Mouse (Mus musculus) left cerebral cortex, adult 11 months (tissue): ENCODE results near the gene March1.
A peak's percentile ranks its signal among the peaks of the same experiment; 100 is the strongest.

Experiments
- DNase-seq: peaks from one replicate; pipeline ENCODE4 v3.0.0; 2022; ENCODE audit warnings: low spot score

The March1 gene

DNA sequence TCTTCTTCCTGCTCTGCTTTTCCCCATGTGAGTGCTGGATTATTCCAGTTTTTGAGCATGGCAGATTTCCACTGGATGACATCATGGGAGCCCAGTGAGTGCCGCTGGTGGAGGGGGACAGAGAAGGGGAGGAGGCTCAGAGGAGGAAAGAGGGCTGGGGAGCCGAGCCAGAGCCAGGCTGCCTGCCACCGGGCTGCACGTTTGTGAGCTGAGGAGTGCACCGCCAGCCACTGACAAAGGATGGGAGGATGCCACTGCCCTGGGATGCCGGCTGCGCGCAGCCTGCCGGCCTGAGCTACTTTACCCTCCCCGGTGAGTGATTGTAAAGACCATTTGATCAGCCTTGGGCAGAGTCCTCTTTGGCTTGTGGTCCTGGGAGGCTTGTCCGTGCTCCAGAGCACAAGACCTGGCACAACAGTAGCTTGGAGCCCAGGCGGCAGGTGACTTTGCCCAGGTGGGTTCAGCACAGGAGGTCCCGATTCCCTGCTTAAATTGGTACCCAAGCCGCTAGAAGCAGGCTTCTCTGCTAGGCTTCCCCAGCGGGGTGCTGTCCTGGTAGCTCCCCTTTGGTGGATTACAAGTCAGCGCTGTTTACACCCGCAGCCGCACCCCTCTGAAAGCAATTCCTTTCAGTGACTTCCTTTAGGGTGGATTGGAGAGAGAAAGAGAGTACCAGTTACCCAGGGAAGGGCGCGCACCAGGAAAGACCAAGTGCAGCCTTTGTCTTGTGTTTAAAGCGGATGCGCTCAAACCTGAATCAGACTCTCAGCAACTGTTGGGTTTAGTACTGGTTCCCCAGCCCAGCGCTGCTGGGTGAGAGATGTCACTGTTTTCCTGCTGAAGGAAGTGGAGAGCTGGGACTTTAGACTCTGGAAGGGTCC lies at the start of gene March1:
Gene March1 (plus strand): TSS at position 30 of the 881 bp plus-strand sequence.
- peak; percentile 53 for DNase-seq

DNA sequence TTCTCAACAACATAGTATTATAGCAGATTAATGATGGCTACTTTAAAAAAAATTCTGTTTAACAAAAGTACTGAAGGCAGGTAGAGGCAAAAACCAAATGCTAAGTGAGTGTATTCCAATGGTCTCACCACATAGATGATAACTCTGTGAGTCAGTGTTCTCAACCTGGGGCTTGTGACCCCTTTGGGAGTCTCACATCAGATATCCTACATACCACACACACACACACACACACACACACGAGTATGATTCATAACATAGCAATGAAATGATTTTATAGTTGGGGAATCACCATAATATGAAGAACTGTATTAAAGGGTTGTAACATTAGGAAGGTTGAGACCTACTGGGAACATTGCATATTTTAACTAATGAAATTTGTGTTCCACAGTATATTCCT lies 30.8 kb upstream of the March1 start:
- no peak for DNase-seq

DNA sequence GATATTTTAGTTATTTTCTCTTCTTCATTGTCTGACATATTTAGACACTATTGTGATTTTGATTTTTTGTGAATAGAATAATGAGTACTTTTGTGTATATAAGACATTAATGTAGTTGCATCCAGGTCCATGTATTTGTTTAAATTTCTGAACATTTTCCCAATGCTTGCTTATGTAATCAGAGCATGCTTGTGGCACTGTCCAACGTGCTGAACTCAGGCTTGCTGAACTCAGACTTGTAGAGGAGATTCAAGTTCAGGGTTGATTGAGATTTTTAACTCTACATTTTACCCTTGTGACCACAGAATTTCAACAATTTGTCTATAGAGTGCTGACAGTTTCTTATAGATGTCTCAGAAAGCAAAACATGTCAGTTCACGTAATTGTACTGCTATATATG lies 14.5 kb upstream of the March1 start:
- DNase-seq: no peak

DNA sequence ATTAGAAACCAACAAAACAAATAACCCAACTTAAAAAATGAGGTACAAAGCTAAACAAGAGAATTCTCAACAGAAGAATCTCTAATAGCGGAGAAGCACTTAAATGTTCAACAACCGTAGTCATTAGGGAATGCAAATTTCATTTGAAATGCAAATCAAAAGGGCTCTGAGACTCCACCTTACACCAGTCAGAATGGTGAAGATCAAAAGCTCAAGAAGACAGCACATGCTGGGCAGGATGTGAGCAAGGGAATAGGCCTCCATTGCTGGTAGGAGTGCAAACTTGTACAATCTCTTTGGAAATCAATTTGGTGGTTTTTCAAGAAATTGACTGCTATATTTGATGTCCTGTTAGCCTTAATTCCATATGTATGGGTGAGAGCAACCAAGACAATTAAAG lies 8.2 kb upstream of the March1 start:
- no peak for DNase-seq

DNA sequence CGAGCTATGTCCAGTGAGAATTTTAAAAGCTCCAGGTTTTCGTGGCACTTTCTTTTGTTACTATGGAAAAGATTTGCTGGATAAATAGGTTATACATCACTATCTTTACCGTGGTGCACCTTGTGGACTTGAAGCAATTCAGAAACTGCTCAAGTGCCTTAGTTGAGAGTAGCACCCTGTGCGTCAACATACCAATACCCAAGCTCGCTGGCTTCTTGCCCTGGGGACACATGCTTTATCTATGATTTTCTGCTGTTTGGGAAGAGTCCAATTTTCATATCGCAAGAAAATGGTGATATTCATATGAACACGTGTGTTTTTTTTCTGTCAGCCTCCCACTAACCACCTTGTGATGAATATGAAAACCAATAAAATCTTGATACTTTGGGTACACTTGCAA lies 1.3 kb downstream of the March1 start:
- peak; percentile 4 for DNase-seq

DNA sequence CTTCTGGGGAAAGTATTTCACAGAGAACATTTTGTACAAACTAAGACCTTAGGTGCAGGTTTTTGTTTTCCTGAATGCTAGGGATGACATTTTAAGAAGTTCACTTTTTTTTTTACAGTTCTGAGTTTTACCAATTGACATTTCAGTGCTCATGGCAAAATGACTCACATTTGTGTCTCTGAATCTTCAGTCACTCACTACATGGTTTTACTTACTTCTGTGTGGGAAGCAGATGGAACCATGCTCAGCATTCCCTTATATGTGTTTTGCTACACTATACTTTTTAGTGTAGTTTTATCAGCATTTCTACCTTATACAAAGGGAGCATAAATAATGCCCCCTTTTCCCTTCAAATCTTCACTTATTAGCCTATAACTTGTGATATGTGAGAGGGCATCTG lies 27.2 kb downstream of the March1 start:
- DNase-seq: no peak

DNA sequence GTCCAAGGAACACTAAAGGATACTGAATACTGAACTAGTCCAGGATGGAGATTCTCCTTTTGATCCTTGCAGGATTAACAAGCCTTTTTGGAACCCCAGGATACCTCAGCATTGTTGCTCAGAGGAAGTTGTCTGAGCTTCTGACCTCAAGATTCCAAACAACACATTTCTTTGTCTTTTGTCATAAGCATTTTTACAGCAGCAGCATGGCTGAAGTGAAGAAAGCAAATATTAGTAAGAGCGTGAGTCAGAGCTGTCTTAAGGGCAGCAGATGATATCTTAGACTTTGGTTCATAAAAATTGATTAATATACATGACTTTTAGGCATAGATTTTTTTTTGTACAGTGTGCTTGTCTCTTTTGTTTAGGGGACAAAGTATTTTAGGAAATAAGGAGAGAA lies 27.8 kb downstream of the March1 start:
- no peak for DNase-seq

DNA sequence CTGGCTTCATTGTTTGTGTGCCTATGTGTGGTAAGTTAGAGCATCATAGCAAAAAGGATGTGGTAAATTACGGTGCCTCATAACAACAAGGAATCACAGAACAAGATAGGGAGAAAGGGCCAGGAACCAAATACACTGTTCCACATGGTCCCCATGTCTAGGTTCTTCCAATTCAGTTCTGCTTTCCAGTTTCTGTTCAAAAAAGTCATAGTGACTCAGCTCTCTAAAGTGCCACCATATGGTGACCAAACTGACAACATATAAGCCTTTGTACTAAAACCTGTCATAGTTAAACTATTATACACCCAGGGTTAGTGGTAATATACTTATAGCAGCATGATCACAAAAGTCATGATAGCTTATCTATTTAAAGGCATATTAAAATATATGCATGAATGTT lies 28.2 kb downstream of the March1 start:
- no peak for DNase-seq

DNA sequence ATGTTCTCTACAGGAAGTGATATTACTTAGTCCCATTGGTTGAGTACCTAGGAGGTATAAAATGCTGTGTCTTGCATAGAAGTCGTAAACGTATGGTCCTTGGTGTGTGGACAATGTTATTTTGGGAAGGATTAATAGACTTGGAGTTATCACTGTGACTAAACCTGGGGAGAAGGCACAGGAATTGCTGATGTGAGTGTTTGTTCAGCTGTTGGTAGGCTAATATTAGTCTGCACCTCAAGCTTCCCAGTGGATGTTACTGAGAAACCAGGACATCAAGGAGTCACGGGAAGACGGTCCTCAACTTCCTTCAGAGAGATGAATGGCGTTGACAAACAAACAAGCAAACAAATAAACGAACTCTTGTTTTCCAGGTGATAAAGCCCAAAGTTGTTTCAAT lies 38.2 kb downstream of the March1 start:
- DNase-seq: no peak

DNA sequence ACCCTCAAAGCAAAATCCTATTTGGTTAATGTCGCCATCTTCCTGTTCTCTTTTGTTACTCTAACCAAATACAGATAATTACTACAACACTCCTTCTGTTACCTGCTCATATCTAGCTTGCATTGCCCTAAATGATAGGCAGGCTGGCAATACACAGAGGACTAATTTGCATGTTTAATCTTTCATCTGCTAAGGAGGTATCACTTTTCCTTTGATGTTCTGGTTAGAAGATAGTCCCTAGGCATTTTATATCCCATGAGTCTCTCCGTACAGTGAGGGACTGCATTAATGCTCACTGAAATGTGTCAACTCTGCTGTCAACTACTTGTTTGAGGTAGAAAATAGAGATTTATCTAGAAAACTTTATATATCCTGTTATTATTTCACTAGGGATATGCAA lies 44.2 kb downstream of the March1 start:
- no peak for DNase-seq

DNA sequence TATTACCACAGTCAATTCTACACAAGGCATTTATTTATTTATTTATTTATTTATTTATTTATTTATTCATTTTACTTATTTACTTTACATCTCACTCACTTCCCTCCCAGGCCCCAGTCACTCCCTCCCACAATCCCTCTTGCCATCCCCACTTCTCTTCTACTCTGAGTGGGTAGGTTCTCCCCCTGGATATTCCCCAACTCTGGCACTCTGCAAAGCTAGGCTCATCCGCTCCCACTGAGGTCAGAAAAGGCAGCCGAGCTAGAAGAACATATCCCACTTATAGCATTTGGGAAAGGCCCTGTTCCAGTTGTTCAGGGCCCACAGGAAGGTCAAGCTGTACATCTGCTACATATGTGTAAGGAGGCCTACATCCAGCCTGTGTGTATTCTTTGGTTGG lies 48.1 kb downstream of the March1 start:
- DNase-seq: no peak

DNA sequence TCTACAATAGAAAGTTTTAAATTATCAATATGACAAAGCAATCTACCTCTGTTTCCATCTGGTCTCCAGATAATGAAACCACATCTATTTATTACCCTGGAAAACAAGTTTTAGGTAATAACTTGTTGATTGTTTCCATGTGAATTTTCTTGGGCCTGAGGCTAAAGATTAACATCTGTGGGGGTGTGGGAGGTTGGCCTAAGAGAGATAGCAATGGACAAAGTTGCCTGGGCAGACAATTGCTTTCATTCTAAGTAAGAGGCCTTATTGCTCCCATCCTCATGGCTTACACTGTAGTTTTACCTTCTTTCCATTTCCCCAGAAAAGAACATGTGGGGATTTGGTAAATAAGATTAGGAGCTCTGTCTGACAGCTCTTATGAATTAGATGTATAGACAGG lies 125.4 kb downstream of the March1 start:
- DNase-seq: no peak

DNA sequence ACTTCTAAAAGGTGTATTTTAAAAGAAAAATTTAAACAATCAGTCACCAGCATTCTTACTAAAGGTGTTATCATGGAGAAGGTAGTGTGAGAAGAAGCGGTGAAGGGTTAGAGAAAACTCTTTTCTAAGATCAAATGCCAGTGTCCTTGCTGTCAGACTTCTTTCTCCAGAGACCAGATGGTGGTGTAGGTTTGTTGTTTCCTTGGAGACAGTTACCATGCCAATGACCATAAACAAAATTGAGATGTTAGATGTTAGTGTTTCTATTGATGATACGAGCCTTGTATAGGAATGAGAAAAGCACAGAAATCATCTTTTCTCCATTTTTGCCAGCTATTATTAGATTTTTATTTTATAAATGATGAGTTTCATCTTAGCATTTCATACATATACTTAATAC lies 158.1 kb downstream of the March1 start:
- DNase-seq: no peak

DNA sequence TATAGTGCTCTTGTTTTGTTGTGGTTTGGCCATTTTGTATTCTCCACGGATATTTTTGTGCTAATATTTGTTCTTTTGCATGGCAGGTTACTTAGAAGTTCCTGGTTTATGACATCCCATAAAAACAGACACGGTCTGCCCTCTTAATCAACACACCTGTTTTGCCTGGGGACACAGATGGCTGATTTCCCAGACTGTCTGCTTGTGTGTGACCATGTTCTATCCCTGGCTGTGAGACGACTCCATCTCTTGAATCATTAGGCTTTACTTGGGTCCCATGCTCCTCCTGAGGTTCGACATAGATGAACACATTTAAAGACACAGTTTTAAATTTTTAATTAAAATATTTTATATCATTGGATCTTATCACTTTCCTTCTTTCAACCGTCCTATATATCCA lies 163.5 kb downstream of the March1 start:
- DNase-seq: no peak

DNA sequence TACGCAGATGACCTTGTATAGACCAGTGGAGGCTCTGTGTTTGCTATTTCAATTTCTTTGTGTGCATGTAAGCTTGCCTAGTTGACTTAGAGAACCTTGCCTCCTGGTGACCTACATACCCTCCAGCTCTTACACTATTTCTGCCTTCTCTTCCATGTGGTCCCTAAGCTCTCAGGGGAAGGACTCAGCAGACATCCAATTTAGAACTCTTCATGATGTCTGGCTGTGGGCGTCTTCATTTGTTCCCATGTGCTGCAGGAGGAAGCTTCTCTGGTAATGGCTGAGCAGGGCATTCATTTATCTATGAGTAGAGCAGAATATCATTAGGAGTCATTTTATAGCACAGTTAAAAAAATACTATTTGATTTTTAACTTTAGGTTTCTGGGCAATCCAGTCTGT lies 195.3 kb downstream of the March1 start:
- no peak for DNase-seq

DNA sequence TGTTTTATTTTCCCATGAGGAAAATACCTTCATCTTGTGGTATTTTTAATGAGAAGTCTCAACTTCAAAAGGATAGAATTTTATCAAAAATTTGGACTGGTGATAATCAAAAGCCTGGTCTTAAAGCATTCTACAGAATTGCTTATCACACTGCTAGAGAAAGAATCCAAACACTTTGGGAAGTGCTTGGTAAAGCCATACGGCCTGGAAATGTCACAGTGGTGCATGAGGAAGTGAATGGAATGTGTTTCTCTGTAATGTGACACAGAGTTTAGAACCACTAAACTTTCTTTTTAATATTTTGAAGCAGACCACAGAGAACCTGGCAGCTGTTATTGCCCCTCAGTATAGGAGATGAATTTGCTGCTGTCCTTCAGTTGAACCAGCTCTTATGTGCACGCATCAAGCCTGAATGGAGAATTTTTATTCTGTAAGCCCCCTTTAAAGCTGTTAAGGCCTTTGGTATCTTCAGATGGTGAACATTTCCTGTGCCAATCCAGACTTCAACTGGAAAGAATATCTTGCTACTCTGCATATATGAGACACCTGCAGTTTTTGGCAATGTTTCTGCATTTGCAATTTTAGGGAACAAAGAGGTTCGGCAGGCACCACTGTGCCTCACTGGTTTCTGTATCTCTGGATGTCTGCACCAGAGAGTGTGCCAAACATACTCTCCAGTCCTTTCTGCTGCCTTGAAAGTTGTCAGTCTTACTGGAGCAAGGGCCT lies 304.8 kb downstream of the March1 start:
- peak; percentile 25 for DNase-seq

DNA sequence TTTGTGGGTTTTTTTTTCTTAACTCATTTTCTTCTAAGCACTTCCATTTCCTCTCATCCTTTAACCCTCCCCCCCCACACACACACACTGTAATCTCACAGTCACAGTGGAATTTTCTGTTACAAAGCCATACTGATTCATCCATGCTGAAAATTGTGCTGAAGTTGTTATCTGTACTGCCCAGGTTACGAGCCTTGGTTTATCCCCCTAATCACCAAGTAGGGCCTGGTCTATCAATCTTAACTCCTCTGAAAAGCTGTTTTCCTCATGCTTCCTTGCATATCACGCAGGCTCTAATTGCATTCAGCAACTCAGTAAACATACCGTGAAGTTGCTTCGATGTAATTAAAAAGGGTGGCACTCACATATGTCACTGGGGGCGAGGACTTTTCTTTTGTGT lies 339.2 kb downstream of the March1 start:
- no peak for DNase-seq

DNA sequence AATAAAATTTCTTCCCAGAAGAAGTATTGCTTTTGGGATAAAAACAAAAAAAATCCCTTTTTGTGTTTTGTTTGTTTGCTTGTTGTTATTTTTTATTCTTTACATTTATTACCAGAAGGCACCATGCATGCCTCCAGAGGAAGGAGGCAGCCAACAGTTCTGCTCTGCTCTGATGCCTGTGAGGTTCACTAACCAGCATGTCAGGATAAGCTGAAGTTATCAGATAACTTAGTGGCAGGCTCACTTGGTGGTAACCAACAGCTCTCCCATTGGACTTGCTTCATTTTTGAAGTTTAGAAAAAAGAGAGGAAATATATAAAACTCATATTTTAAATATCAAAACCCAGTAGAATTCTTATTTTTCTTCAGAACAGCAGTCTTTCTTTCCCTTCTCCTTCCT lies 339.8 kb downstream of the March1 start:
- no peak for DNase-seq

DNA sequence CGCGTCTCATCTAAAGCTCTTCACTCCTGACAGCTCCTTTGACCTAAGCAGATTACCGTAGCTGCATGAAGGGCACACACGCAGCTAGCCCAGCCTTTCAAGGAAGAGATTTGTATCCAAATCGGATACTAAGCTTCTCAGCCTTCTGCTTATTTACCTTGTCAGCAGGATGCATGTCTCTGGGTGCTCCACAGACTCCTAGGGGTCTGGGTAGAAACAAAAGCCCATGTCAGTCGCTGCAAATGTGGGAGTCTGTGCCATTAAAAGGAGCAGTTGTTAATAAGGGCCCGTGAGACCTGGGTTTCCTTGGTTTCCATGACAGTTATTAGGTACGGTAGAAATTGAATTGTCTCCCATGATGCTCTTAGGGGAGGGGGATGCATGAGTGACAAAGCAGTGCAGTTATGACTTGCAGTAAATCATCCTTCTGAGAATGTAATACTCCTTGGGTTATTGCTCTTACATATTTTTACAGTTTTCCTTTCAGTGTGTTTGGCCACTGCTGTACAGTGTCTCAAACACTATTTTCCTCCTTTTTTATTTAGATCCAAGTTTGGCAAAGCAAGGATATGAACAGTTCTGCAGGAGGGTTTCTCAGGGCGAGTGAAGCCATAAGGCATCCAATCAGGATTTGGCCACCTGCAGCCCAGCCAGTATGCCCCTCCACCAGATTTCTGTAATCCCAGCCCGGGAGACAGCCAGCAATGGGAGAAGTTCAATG lies 349.0 kb downstream of the March1 start:
- DNase-seq: no peak

DNA sequence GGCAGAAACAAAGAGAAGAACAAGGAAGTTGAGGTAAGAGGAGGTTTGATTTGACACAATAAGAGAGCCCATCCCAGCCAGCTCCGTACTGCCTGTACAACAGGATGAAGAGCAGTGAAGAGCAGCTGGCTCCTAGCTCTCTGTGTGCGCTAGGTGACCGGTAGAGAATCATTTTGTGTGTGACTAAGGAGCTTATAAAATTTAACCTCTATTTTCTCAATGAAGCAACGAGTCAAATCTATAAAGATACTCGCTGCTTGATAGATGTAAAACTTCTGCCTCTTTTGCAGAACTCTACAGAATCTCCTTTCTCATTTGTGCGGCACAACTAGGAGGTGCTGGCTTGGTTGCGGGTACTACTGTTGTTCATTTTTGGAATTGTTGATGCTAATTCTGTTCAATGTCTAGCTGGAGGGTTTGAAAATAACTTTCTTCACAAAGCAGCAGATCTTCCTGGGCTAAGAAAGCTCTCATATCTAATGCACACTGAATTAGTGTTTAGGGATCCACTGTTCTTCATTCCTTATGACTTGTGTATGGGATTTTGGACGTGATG lies 349.6 kb downstream of the March1 start:
- no peak for DNase-seq

DNA sequence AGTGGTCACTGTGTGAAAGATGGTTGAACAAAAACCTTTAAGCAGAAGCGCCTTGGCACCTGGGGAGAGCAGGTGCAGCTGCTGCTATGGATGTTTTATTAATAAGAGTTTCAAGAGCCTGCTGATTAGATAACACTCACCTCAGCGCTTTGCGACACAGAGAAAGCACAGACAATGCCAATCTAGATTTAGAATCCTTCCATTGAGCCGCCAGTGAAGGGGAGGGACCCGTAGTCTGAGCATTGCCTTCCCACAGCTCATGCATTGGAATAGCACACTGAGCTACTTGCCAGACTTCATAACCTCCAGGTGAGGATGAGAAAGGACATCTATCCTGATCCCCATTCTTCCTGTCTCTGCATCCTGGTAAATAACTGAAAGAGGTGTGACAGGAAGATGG lies 359.2 kb downstream of the March1 start:
- no peak for DNase-seq

DNA sequence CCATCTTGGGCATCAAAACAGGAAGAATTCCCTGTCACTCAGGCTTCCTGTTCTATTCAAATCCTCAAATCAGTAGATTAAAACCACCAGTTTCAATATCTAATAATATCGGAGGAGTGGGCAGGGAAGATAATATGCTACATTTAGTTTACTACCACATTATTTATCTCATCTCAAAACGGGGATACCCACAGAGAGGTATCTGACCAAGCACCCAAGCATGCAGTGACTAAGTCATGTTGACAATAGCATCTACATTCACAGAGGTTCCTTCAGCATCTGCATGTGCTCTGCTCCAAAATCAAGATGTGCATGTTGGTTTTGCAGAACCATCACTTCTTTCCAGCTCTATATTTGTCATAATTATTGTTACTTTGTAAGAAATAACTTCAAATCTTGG lies 364.3 kb downstream of the March1 start:
- no peak for DNase-seq

DNA sequence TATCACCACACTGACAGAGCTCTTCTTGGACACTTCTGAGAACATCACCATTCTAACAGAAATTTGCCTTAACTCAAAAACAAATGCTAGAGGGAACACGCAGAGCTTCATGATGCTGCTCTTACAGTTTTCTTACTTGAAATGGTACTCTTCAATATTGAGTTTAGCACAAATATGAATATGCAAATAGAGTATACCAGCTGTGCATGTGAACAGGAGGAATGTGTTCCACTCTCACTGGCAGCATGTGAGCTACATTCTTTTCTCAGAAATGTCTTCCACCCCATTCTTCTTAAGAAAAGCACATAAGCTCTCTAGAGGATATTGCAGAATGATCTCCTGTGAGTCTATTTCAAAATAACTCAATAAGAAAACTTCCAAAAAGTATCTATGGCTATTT lies 370.0 kb downstream of the March1 start:
- peak; percentile 10 for DNase-seq
